Mouse (Mus musculus) MEL (cell line): ENCODE results near the gene Zfp568.

ENCODE experiments used
- CHD2 ChIP-seq: IDR thresholded peaks from 2 replicates; pipeline ENCODE4 v1.6.1; 2011; ENCODE audit warnings: low read length, improper control_type of control experiment
- CTCF ChIP-seq, 3 experiments: IDR thresholded peaks in 2 of 3; conservative IDR thresholded peaks in 1 of 3; 2 replicates each; pipeline ENCODE4 v1.5.1; 2011 to 2012; ENCODE audit warnings: low read length in 3 of 3, low read depth in 2 of 3, mild to moderate bottlenecking in 2 of 3, improper control_type of control experiment in 1 of 3, inconsistent platforms in 1 of 3, mixed read lengths in 1 of 3, moderate library complexity in 1 of 3; ENCODE audit not compliant: control insufficient read depth in 1 of 3, insufficient read depth in 1 of 3, poor library complexity in 1 of 3, severe bottlenecking in 1 of 3
- EP300 ChIP-seq, 2 experiments: IDR thresholded peaks; 2 replicates each; pipeline ENCODE4 v1.6.1; 2011; ENCODE audit warnings: improper control_type of control experiment in 2 of 2, low read length in 2 of 2, low read depth in 1 of 2, mild to moderate bottlenecking in 1 of 2
- HCFC1 ChIP-seq: IDR thresholded peaks from 2 replicates; pipeline ENCODE4 v1.6.1; 2012; ENCODE audit warnings: low read depth, mild to moderate bottlenecking, inconsistent platforms, low read length, improper control_type of control experiment, moderate library complexity
- MAFK ChIP-seq: IDR thresholded peaks from 2 replicates; pipeline ENCODE4 v1.6.1; 2011; ENCODE audit warnings: low read depth, mild to moderate bottlenecking, low read length, improper control_type of control experiment, borderline replicate concordance
- MAX ChIP-seq: IDR thresholded peaks from 2 replicates; pipeline ENCODE4 v1.6.1; 2011; ENCODE audit warnings: low read length, improper control_type of control experiment
- POLR2A ChIP-seq, 2 experiments: IDR thresholded peaks; 2 replicates each; pipeline ENCODE4 v1.6.1; 2011 to 2012; ENCODE audit warnings: low read length in 2 of 2, mild to moderate bottlenecking in 2 of 2, control low read depth in 1 of 2, improper control_type of control experiment in 1 of 2, low read depth in 1 of 2, moderate library complexity in 1 of 2; ENCODE audit not compliant: control insufficient read depth in 1 of 2, insufficient read depth in 1 of 2, poor library complexity in 1 of 2
- POLR2AphosphoS5 ChIP-seq: IDR thresholded peaks from 2 replicates; pipeline ENCODE4 v1.6.1; 2012; ENCODE audit warnings: low read depth, borderline replicate concordance, mild to moderate bottlenecking, inconsistent platforms, low read length, moderate library complexity, mixed read lengths
- RAD21 ChIP-seq: IDR thresholded peaks from 2 replicates; pipeline ENCODE4 v1.6.1; 2011; ENCODE audit warnings: mild to moderate bottlenecking, low read depth, low read length, improper control_type of control experiment
- USF1 ChIP-seq: IDR thresholded peaks from 2 replicates; pipeline ENCODE4 v1.6.1; 2014; ENCODE audit warnings: low read depth, mild to moderate bottlenecking, inconsistent platforms, low read length, improper control_type of control experiment, moderate library complexity

DNA sequence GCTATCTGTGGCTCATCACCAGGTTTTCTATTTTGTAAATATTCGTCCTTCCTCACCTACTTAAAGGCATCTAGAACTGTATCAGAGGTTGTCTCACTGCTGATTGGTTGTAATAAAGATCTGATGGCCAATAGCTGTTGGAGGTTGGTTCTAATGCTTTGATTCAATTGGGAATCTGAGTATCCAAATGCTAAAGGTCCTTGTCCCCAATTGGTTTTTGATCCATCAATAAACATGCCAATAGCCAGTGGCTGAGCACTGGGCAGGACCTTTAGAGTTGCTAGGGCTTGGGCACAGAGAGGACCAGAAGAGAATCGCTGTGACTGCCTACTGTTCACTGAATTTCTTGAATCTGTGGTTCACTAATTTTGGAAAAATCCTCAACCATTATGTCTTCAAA is 40.0 kb upstream of the Zfp568 start:
- no peak for TF ChIP-seq MAFK
- no peak for TF ChIP-seq POLR2A (IDR thresholded peaks at IDR 0.05; ENCODE audit: control insufficient read depth in 1 of 2, insufficient read depth in 1 of 2, low read depth in 1 of 2, low read length in 2 of 2, poor library complexity in 1 of 2)
- TF ChIP-seq CTCF (IDR thresholded peaks at IDR 0.05 in 2 of 3, conservative IDR thresholded peaks at IDR 0.05 in 1 of 3; ENCODE audit: control insufficient read depth in 1 of 3, insufficient read depth in 1 of 3, low read depth in 2 of 3, low read length in 3 of 3, poor library complexity in 1 of 3, severe bottlenecking in 1 of 3), result no peak
- TF ChIP-seq CHD2, result no peak
- no peak for TF ChIP-seq HCFC1
- TF ChIP-seq EP300 (IDR thresholded peaks at IDR 0.05; ENCODE audit: low read depth in 1 of 2, low read length in 2 of 2), result no peak
- TF ChIP-seq POLR2AphosphoS5, result no peak
- TF ChIP-seq MAX, result no peak
- no peak for TF ChIP-seq USF1
- no peak for TF ChIP-seq RAD21
